Mouse (Mus musculus): ENCODE results near the gene Satb2. TPM values are rescaled to one million over a fixed set of nuclear protein-coding genes. Genes with fewer than 3 reads are reported as not detected.

The Satb2 gene
- polyA plus RNA-seq, 1 experiment from 2014 or later: 0.96 TPM

DNA sequence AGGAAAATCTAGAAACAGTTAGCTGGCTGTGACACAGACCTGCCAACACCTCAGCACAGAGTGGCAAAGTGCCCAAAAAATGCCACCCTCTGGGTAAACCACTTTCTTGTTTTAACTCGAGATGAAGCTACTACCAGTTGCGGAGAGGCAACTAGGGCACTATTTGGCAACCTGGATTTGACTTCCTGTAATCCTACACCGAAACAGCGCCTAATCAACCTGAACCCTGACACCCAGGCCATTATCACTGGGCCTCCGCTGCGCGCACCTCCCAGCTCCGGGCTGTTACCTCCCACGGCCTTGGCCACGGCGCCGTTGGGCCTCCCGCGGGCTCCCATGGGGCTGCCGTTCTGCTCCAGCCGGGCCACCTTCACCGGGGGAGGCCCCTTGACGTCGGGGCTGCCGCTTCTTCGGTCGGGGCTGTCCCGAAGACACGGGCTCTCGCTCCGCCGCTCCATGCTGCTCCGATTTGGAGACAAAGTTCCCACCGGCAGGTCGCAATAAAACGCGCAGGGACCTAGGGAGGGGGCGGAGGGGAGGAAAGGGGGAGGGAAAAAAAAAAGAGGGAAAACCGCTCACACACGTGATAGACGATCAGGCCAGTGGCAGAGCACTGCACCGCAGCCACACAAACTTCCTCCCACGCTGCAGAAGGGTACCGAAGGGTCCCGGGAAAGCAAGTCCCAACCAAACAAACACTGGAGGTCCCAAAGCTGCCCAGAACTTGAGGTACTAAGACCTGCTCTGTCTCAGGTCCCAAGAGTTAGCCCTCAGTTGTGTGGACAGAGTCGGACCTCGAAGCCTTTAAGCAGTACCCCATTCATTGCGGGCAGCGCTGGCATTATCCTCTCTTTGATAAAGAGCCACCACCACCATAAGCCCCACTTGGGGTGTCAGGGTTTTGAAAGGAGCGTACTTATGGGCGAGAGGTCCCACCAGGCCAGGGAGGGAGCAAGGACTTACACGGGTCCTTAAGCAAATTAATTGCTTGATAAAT, 8.8 kb downstream of the Satb2 start:
- H3K4me3 ChIP-seq (replicated peaks; ENCODE audit: low read length): peak overlapping the region; percentile 62
- ATAC-seq (ENCODE audit: low FRiP score): no peak
- H3K4me1 ChIP-seq (replicated peaks; ENCODE audit: control insufficient read depth, insufficient read depth, low read length): peaks cover 19% of the 10 kb centered on the region
- H3K4me2 ChIP-seq (replicated peaks): peak overlapping the region; percentile 96
- no peak overlapping the region for H3K9ac ChIP-seq
- H3K36me3 ChIP-seq (replicated peaks; ENCODE audit: control insufficient read depth, insufficient read depth): no peaks in the 10 kb centered on the region
- H3K27ac ChIP-seq: no peak overlapping the region
- H3K27me3 ChIP-seq (ENCODE audit: control insufficient read depth, insufficient read depth, low read length): peaks cover 43% of the 10 kb centered on the region
- 3% methylated on average over 47 of the region's 47 CpGs for WGBS
- no peaks in the 10 kb centered on the region for H3K9me3 ChIP-seq (ENCODE audit: control insufficient read depth, low read length)
- DNase-seq (ENCODE audit: low spot score): no peak

- no peak overlapping the region for H3K4me3 ChIP-seq (replicated peaks; ENCODE audit: low read length)
- ATAC-seq (ENCODE audit: low FRiP score): no peak
- peaks cover 9% of the 10 kb centered on the region for H3K4me1 ChIP-seq (replicated peaks; ENCODE audit: control insufficient read depth, insufficient read depth, low read length)
- H3K27me3 ChIP-seq (ENCODE audit: control insufficient read depth, insufficient read depth, low read length): peaks cover 32% of the 10 kb centered on the region
- no peaks in the 10 kb centered on the region for H3K36me3 ChIP-seq (replicated peaks; ENCODE audit: control insufficient read depth, insufficient read depth)
- H3K9me3 ChIP-seq (ENCODE audit: control insufficient read depth, low read length): no peaks in the 10 kb centered on the region
- H3K27ac ChIP-seq: no peak overlapping the region
- H3K9ac ChIP-seq: no peak overlapping the region
- WGBS: 67% methylated on average over 3 of the region's 3 CpGs
- no peak for DNase-seq (ENCODE audit: low spot score)
- no peak overlapping the region for H3K4me2 ChIP-seq (replicated peaks)
Measured at GRCm38 (mm10) chr1:56965879-56966579, 12.4 kb downstream of the Satb2 start.

DNA sequence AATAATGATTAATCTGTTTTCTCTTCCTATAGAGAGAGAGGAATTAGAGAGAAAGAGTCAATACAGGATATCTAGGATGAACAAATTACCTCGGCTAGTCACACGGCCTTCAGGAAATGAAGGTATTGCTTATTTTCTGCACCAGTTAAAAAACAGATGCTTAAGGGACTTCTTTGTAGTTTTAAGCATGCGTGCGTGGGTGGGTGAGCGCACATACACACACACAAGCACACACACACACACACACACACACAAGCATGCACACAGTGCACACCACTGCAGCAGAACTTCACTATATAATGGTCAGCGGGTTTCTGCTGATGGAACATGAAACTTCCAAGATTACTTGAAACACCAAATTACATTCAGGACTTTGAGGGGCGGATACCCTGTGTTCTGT, 14.0 kb downstream of the Satb2 start:
- WGBS: 87% methylated on average over 7 of the region's 7 CpGs
- DNase-seq (ENCODE audit: low spot score) (no peak), ATAC-seq (ENCODE audit: low FRiP score) (no peak)

GRCm38 (mm10) chr1:56963291-56963690, 15.2 kb downstream of the Satb2 start:
- Histone ChIP-seq H3K4me1 (replicated peaks; ENCODE audit: control insufficient read depth, insufficient read depth, low read length) (no peaks in the 10 kb centered on the region), H3K27ac (no peak overlapping the region), H3K9ac (no peak overlapping the region), H3K27me3 (ENCODE audit: control insufficient read depth, insufficient read depth, low read length) (peaks cover 9% of the 10 kb centered on the region), H3K4me2 (replicated peaks) (no peak overlapping the region), H3K4me3 (replicated peaks; ENCODE audit: low read length) (no peak overlapping the region), H3K9me3 (ENCODE audit: control insufficient read depth, low read length) (no peaks in the 10 kb centered on the region), H3K36me3 (replicated peaks; ENCODE audit: control insufficient read depth, insufficient read depth) (no peaks in the 10 kb centered on the region)
- ATAC-seq (ENCODE audit: low FRiP score) (no peak), DNase-seq (ENCODE audit: low spot score) (no peak)
- WGBS: 70% methylated on average over 4 of the region's 4 CpGs

More for the DNA sequence above, 14.0 kb downstream of the Satb2 start:
- Histone ChIP-seq H3K9ac (no peak overlapping the region), H3K4me1 (replicated peaks; ENCODE audit: control insufficient read depth, insufficient read depth, low read length) (no peaks in the 10 kb centered on the region), H3K4me3 (replicated peaks; ENCODE audit: low read length) (no peak overlapping the region), H3K36me3 (replicated peaks; ENCODE audit: control insufficient read depth, insufficient read depth) (no peaks in the 10 kb centered on the region), H3K27ac (no peak overlapping the region), H3K9me3 (ENCODE audit: control insufficient read depth, low read length) (no peaks in the 10 kb centered on the region), H3K27me3 (ENCODE audit: control insufficient read depth, insufficient read depth, low read length) (peaks cover 21% of the 10 kb centered on the region), H3K4me2 (replicated peaks) (no peak overlapping the region)

GRCm38 (mm10) chr1:56958996-56959395, 19.5 kb downstream of the Satb2 start:
- Histone ChIP-seq H3K4me3 (replicated peaks; ENCODE audit: low read length) (no peak overlapping the region), H3K27ac (no peak overlapping the region), H3K4me1 (replicated peaks; ENCODE audit: control insufficient read depth, insufficient read depth, low read length) (no peaks in the 10 kb centered on the region), H3K36me3 (replicated peaks; ENCODE audit: control insufficient read depth, insufficient read depth) (no peaks in the 10 kb centered on the region), H3K4me2 (replicated peaks) (no peak overlapping the region), H3K9me3 (ENCODE audit: control insufficient read depth, low read length) (no peaks in the 10 kb centered on the region), H3K27me3 (ENCODE audit: control insufficient read depth, insufficient read depth, low read length) (no peaks in the 10 kb centered on the region), H3K9ac (no peak overlapping the region)
- ATAC-seq (ENCODE audit: low FRiP score) (no peak), DNase-seq (ENCODE audit: low spot score) (no peak)
- WGBS: 91% methylated on average over 5 of the region's 5 CpGs

DNA sequence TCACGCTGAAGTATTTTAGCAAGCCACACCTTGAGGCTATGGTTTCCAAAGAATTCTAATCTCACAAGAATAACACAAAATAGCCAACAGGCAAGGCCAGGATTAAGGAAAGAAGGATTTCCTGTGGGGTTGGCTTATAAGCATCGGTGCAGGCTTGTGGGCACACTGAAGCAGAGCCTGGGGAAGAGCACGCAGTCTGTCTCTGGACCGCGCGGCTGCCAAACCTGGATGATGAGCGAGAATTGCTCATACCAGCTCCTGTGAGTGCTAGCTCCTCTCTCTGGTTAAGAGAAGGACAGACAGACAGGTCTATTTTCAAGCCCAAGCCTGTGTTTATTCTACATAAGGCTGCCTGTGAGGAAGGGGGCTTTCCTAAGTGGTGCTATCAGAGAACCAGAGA, 20.5 kb downstream of the Satb2 start:
- no peak overlapping the region for H3K27ac ChIP-seq
- no peaks in the 10 kb centered on the region for H3K27me3 ChIP-seq (ENCODE audit: control insufficient read depth, insufficient read depth, low read length)
- H3K36me3 ChIP-seq (replicated peaks; ENCODE audit: control insufficient read depth, insufficient read depth): no peaks in the 10 kb centered on the region
- H3K9ac ChIP-seq: no peak overlapping the region
- no peak overlapping the region for H3K4me2 ChIP-seq (replicated peaks)
- H3K4me1 ChIP-seq (replicated peaks; ENCODE audit: control insufficient read depth, insufficient read depth, low read length): no peaks in the 10 kb centered on the region
- DNase-seq (ENCODE audit: low spot score) (no peak), ATAC-seq (ENCODE audit: low FRiP score) (no peak)
- WGBS: 91% methylated on average over 7 of the region's 7 CpGs
- no peaks in the 10 kb centered on the region for H3K9me3 ChIP-seq (ENCODE audit: control insufficient read depth, low read length)
- no peak overlapping the region for H3K4me3 ChIP-seq (replicated peaks; ENCODE audit: low read length)

DNA sequence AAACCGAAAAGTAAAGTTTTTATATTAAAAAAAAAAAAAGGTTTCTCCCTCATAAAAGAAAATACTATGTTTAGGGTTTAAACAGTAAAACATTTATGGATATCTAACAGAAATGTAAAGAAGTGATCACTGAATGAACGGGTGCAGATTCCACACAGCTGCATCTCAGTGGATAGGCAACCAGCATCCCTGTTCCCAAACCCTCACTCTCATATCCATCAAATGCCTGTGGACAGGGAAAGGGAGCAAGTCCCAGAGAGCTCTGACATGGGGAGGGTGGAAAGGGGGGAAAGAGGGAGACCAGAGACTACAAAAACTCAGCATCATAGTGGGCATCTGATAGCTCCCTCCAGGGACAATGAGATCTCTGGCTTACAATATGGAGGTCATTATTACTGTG, 21.6 kb downstream of the Satb2 start:
- DNase-seq (ENCODE audit: low spot score): no peak

GRCm38 (mm10) chr1:56955739-56956085, 22.7 kb downstream of the Satb2 start:
- H3K27ac ChIP-seq: no peak overlapping the region
- DNase-seq (ENCODE audit: low spot score) (no peak), ATAC-seq (ENCODE audit: low FRiP score) (no peak)
- no peak overlapping the region for H3K4me2 ChIP-seq (replicated peaks)
- H3K4me3 ChIP-seq (replicated peaks; ENCODE audit: low read length): no peak overlapping the region
- no peaks in the 10 kb centered on the region for H3K9me3 ChIP-seq (ENCODE audit: control insufficient read depth, low read length)
- no peaks in the 10 kb centered on the region for H3K27me3 ChIP-seq (ENCODE audit: control insufficient read depth, insufficient read depth, low read length)
- no peaks in the 10 kb centered on the region for H3K36me3 ChIP-seq (replicated peaks; ENCODE audit: control insufficient read depth, insufficient read depth)
- 77% methylated on average over 12 of the region's 12 CpGs for WGBS
- no peaks in the 10 kb centered on the region for H3K4me1 ChIP-seq (replicated peaks; ENCODE audit: control insufficient read depth, insufficient read depth, low read length)
- no peak overlapping the region for H3K9ac ChIP-seq

More for the DNA sequence above, 21.6 kb downstream of the Satb2 start:
- H3K4me3 ChIP-seq (replicated peaks; ENCODE audit: low read length): no peak overlapping the region
- H3K27me3 ChIP-seq (ENCODE audit: control insufficient read depth, insufficient read depth, low read length): no peaks in the 10 kb centered on the region
- no peaks in the 10 kb centered on the region for H3K4me1 ChIP-seq (replicated peaks; ENCODE audit: control insufficient read depth, insufficient read depth, low read length)
- no peaks in the 10 kb centered on the region for H3K9me3 ChIP-seq (ENCODE audit: control insufficient read depth, low read length)
- WGBS: 89% methylated on average over 2 of the region's 2 CpGs
- no peak overlapping the region for H3K4me2 ChIP-seq (replicated peaks)
- no peak overlapping the region for H3K9ac ChIP-seq
- H3K27ac ChIP-seq: no peak overlapping the region
- ATAC-seq (ENCODE audit: low FRiP score): no peak
- H3K36me3 ChIP-seq (replicated peaks; ENCODE audit: control insufficient read depth, insufficient read depth): no peaks in the 10 kb centered on the region

DNA sequence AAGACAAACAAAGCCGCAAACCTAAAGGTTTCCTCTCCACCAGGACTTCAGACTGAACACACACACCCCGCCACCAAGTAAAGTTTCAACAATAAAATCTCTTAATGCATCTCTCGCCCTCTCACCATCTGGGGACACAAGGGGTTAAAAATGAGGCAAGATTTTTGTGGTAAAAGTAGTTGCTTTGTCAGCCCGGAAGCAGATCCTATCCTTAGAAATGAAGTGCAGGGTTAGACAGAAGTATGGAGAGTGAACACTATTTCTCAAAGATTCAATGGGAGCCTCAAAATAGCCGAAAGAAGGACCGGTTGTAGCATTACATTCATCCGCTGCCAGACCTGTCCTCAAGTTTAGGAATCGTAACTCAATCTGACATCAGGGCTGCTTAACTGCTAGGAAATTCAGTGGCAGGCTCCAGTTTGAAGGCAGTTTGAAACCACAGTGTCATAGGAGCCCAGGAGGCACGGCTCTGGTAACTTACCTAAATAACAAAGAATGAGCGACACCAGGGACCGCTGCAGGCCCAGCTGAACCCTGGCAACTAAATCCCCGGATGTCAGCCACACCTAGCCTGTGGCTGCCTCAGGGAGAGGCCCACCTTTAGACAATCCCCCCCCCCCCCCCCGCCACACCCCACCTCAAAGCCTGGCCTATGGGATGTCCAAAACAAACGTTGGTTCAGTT, 23.3 kb downstream of the Satb2 start:
- no peaks in the 10 kb centered on the region for H3K4me1 ChIP-seq (replicated peaks; ENCODE audit: control insufficient read depth, insufficient read depth, low read length)
- no peak overlapping the region for H3K9ac ChIP-seq
- WGBS: 82% methylated on average over 14 of the region's 14 CpGs
- H3K4me2 ChIP-seq (replicated peaks): no peak overlapping the region
- H3K9me3 ChIP-seq (ENCODE audit: control insufficient read depth, low read length): no peaks in the 10 kb centered on the region
- no peaks in the 10 kb centered on the region for H3K36me3 ChIP-seq (replicated peaks; ENCODE audit: control insufficient read depth, insufficient read depth)
- no peak overlapping the region for H3K4me3 ChIP-seq (replicated peaks; ENCODE audit: low read length)
- no peak for ATAC-seq (ENCODE audit: low FRiP score)
- H3K27me3 ChIP-seq (ENCODE audit: control insufficient read depth, insufficient read depth, low read length): no peaks in the 10 kb centered on the region
- no peak overlapping the region for H3K27ac ChIP-seq
- no peak for DNase-seq (ENCODE audit: low spot score)

Data from hindbrain, embryonic 14.5 days (tissue).